Mouse (Mus musculus) heart, embryonic 16.5 days (tissue): ENCODE data around the gene Alx3. TPM values are rescaled to one million over a fixed set of nuclear protein-coding genes. Genes with fewer than 3 reads are reported as not detected.
A peak's percentile ranks its signal among the peaks of the same experiment; 100 is the strongest.

Source experiments
- ATAC-seq: fragments of 200-750 bp; cut with Nextera tagmentation; replicated peaks from 2 replicates; pipeline ENCODE4 v1.8.0; 2017; ENCODE audit warnings: moderate number of reproducible peaks; ENCODE audit not compliant: insufficient read depth, low FRiP score; ENCODE audit errors: extremely low read depth
- H3K27ac ChIP-seq: fragments of 300-500 bp; sonication (generic); 2 replicates; pipeline ENCODE4 v1.5.1; 2014; ENCODE audit warnings: mild to moderate bottlenecking, low read length, control low read depth, moderate library complexity
- H3K27me3 ChIP-seq: fragments of 300-500 bp; sonication (generic); 2 replicates; pipeline ENCODE4 v1.6.1; 2014; ENCODE audit warnings: low read length, mixed read lengths; ENCODE audit not compliant: control insufficient read depth, insufficient read depth
- H3K36me3 ChIP-seq: fragments of 300-500 bp; sonication (generic); 2 replicates; pipeline ENCODE4 v1.6.1; 2014; ENCODE audit not compliant: control insufficient read depth, insufficient read depth
- H3K4me1 ChIP-seq: fragments of 300-500 bp; sonication (generic); 2 replicates; pipeline ENCODE4 v1.6.1; 2014; ENCODE audit warnings: low read length, mixed read lengths; ENCODE audit not compliant: control insufficient read depth, insufficient read depth
- H3K4me2 ChIP-seq: fragments of 300-500 bp; sonication (generic); 2 replicates; pipeline ENCODE4 v1.6.1; 2014; ENCODE audit warnings: low read depth, mild to moderate bottlenecking, control low read depth, low read length
- H3K4me3 ChIP-seq: fragments of 300-500 bp; sonication (generic); 2 replicates; pipeline ENCODE4 v1.5.1; 2014; ENCODE audit warnings: mild to moderate bottlenecking, control low read depth, low read length
- H3K9ac ChIP-seq: fragments of 300-500 bp; sonication (generic); 2 replicates; pipeline ENCODE4 v1.6.1; 2014; ENCODE audit warnings: low read length, control low read depth
- H3K9me3 ChIP-seq: fragments of 300-500 bp; sonication (generic); replicated peaks from 2 replicates; pipeline ENCODE4 v1.6.1; 2016; ENCODE audit warnings: low read length; ENCODE audit not compliant: control insufficient read depth
- WGBS: fragments of 180-500 bp; shearing (Covaris S2); extraction: QIAGEN DNeasy Blood & Tissue Kit; methylation state at CpG from one replicate; pipeline ENCODE4 v1.1.7; 2014; 5-methylcytosine and 5-hydroxymethylcytosine counted together
- polyA plus RNA-seq: library from polyadenylated mRNA; unstranded; fragments of >200 nt; fragmentation: Nextera tagmentation; extraction: Ambion mirVana; gene quantifications from 2 replicates; pipeline ENCODE4 v1.2.1, GENCODE M21; 2015

Alx3 gene
- polyA plus RNA-seq, 1 experiment from 2014 or later, result 0.26 TPM

- H3K36me3 ChIP-seq, result peaks cover 41% of the 10 kb centered on the region
- H3K9me3 ChIP-seq, result no peaks in the 10 kb centered on the region
- no peak overlapping the region for H3K4me3 ChIP-seq
- H3K27me3 ChIP-seq, result no peaks in the 10 kb centered on the region
- 0 out of 2 replicates have a peak overlapping the region, but pooled peaks have one; percentile 5 for H3K27ac ChIP-seq
- 46% methylated on average over 4 of the region's 4 CpGs for WGBS
- H3K4me1 ChIP-seq, result peaks cover 14% of the 10 kb centered on the region
- no peak overlapping the region for H3K4me2 ChIP-seq
- H3K9ac ChIP-seq, result peak overlapping the region; percentile 28
- ATAC-seq, result peak; percentile 28; the same call in 1 of the 2 replicates
These were observed 16.6 kb downstream of the Alx3 start for GRCm38 (mm10) chr3:107611394-107611793.

- Histone ChIP-seq H3K4me1 (peaks cover 17% of the 10 kb centered on the region), H3K36me3 (peaks cover 50% of the 10 kb centered on the region), H3K9me3 (no peaks in the 10 kb centered on the region), H3K4me3 (no peak overlapping the region), H3K27ac (no peak overlapping the region), H3K4me2 (no peak overlapping the region), H3K9ac (no peak overlapping the region), H3K27me3 (no peaks in the 10 kb centered on the region)
- 87% methylated on average over 11 of the region's 11 CpGs for WGBS
- ATAC-seq, result no peak
These were observed 18.2 kb downstream of the Alx3 start for GRCm38 (mm10) chr3:107612902-107613525.

- H3K4me2 ChIP-seq, result no peak overlapping the region
- ATAC-seq, result no peak
- H3K27ac ChIP-seq, result no peak overlapping the region
- H3K4me1 ChIP-seq, result peaks cover 6% of the 10 kb centered on the region; the same call in 1 of the 2 replicates
- no peak overlapping the region for H3K4me3 ChIP-seq
- 92% methylated on average over 3 of the region's 3 CpGs for WGBS
- no peaks in the 10 kb centered on the region for H3K9me3 ChIP-seq
- H3K27me3 ChIP-seq, result no peaks in the 10 kb centered on the region
- H3K36me3 ChIP-seq, result peaks cover 75% of the 10 kb centered on the region
- no peak overlapping the region for H3K9ac ChIP-seq
These were observed 23.0 kb downstream of the Alx3 start for GRCm38 (mm10) chr3:107617800-107618199.

GRCm38 (mm10) chr3:107619911-107620310 lies 25.1 kb downstream of the Alx3 start:
- H3K4me2 ChIP-seq, result no peak overlapping the region
- H3K27me3 ChIP-seq, result no peaks in the 10 kb centered on the region
- H3K9me3 ChIP-seq, result no peaks in the 10 kb centered on the region
- no peak for ATAC-seq
- peaks cover 76% of the 10 kb centered on the region for H3K36me3 ChIP-seq
- no peak overlapping the region for H3K27ac ChIP-seq
- H3K4me1 ChIP-seq, result peaks cover 6% of the 10 kb centered on the region; the same call in 1 of the 2 replicates
- H3K9ac ChIP-seq, result no peak overlapping the region
- no peak overlapping the region for H3K4me3 ChIP-seq
- WGBS, result 87% methylated on average over 6 of the region's 6 CpGs

- Histone ChIP-seq H3K36me3 (peaks cover 76% of the 10 kb centered on the region), H3K9ac (no peak overlapping the region), H3K9me3 (no peaks in the 10 kb centered on the region), H3K4me2 (no peak overlapping the region), H3K4me3 (no peak overlapping the region), H3K4me1 (peaks cover 3% of the 10 kb centered on the region; the same call in 1 of the 2 replicates), H3K27me3 (no peaks in the 10 kb centered on the region), H3K27ac (no peak overlapping the region)
- no peak for ATAC-seq
- WGBS, result 85% methylated on average over 21 of the region's 21 CpGs
These were observed 26.6 kb downstream of the Alx3 start for GRCm38 (mm10) chr3:107621286-107622075.

- Histone ChIP-seq H3K4me3 (no peak overlapping the region), H3K4me2 (no peak overlapping the region), H3K36me3 (peaks cover 82% of the 10 kb centered on the region), H3K4me1 (no peaks in the 10 kb centered on the region), H3K9me3 (no peaks in the 10 kb centered on the region), H3K27me3 (no peaks in the 10 kb centered on the region), H3K27ac (no peak overlapping the region), H3K9ac (no peak overlapping the region)
- no peak for ATAC-seq
- WGBS, result 91% methylated on average over 7 of the region's 7 CpGs
These were observed 27.7 kb downstream of the Alx3 start for GRCm38 (mm10) chr3:107622537-107622936.

GRCm38 (mm10) chr3:107624424-107624823 lies 29.6 kb downstream of the Alx3 start:
- H3K9me3 ChIP-seq, result no peaks in the 10 kb centered on the region
- WGBS, result 93% methylated on average over 8 of the region's 8 CpGs
- no peak overlapping the region for H3K27ac ChIP-seq

GRCm38 (mm10) chr3:107625536-107625935 lies 30.7 kb downstream of the Alx3 start:
- WGBS, result 91% methylated on average over 8 of the region's 8 CpGs
- peaks cover 7% of the 10 kb centered on the region for H3K4me1 ChIP-seq
- ATAC-seq, result no peak
- no peak overlapping the region for H3K4me2 ChIP-seq
- no peak overlapping the region for H3K9ac ChIP-seq
- no peak overlapping the region for H3K4me3 ChIP-seq
- H3K27ac ChIP-seq, result no peak overlapping the region
- no peaks in the 10 kb centered on the region for H3K9me3 ChIP-seq
- H3K36me3 ChIP-seq, result peaks cover 64% of the 10 kb centered on the region
- H3K27me3 ChIP-seq, result no peaks in the 10 kb centered on the region

More at GRCm38 (mm10) chr3:107624424-107624823, 29.6 kb downstream of the Alx3 start:
- Histone ChIP-seq H3K4me1 (no peaks in the 10 kb centered on the region), H3K4me2 (no peak overlapping the region), H3K9ac (no peak overlapping the region), H3K27me3 (no peaks in the 10 kb centered on the region), H3K36me3 (peaks cover 69% of the 10 kb centered on the region), H3K4me3 (no peak overlapping the region)
- ATAC-seq, result no peak

- ATAC-seq, result no peak
These were observed 31.9 kb downstream of the Alx3 start for GRCm38 (mm10) chr3:107626751-107627150.

More at GRCm38 (mm10) chr3:107626751-107627150, 31.9 kb downstream of the Alx3 start:
- H3K9me3 ChIP-seq, result no peaks in the 10 kb centered on the region
- peaks cover 8% of the 10 kb centered on the region for H3K4me1 ChIP-seq
- peaks cover 55% of the 10 kb centered on the region for H3K36me3 ChIP-seq
- WGBS, result 94% methylated on average over 8 of the region's 8 CpGs
- no peak overlapping the region for H3K9ac ChIP-seq
- H3K27me3 ChIP-seq, result no peaks in the 10 kb centered on the region
- no peak overlapping the region for H3K27ac ChIP-seq
- no peak overlapping the region for H3K4me2 ChIP-seq
- no peak overlapping the region for H3K4me3 ChIP-seq
